Mouse (Mus musculus) kidney, embryonic 14.5 days (tissue): ENCODE results near the gene Fancc. TPM values are rescaled to one million over a fixed set of nuclear protein-coding genes. Genes with fewer than 3 reads are reported as not detected.

ENCODE experiments used
- ATAC-seq: fragments of 200-750 bp; cut with Nextera tagmentation; 2 replicates; pipeline ENCODE4 v1.8.0; 2017; ENCODE audit warnings: moderate number of reproducible peaks, mild to moderate bottlenecking, moderate TSS enrichment, moderate library complexity; ENCODE audit not compliant: low FRiP score, low TSS enrichment
- H3K27ac ChIP-seq: fragments of 300-500 bp; sonication (generic); 2 replicates; pipeline ENCODE4 v1.5.1; 2014; ENCODE audit warnings: low read depth, mild to moderate bottlenecking, low read length, moderate library complexity, mixed read lengths
- H3K27me3 ChIP-seq: fragments of 300-500 bp; sonication (generic); 2 replicates; pipeline ENCODE4 v1.6.1; 2014; ENCODE audit warnings: mild to moderate bottlenecking, low read length; ENCODE audit not compliant: control insufficient read depth, insufficient read depth
- H3K36me3 ChIP-seq: fragments of 300-500 bp; sonication (generic); 2 replicates; pipeline ENCODE4 v1.6.1; 2014; ENCODE audit warnings: low read length, mixed read lengths; ENCODE audit not compliant: control insufficient read depth, insufficient read depth
- H3K4me1 ChIP-seq: fragments of 300-500 bp; sonication (generic); 2 replicates; pipeline ENCODE4 v1.6.1; 2014; ENCODE audit warnings: low read length, mixed read lengths; ENCODE audit not compliant: control insufficient read depth, insufficient read depth
- H3K4me2 ChIP-seq: fragments of 300-500 bp; sonication (generic); replicated peaks from 2 replicates; pipeline ENCODE4 v1.6.1; 2014; ENCODE audit warnings: low read depth, mild to moderate bottlenecking, low read length
- H3K4me3 ChIP-seq: fragments of 300-500 bp; sonication (generic); 2 replicates; pipeline ENCODE4 v1.5.1; 2014; ENCODE audit warnings: mild to moderate bottlenecking, low read length
- H3K9ac ChIP-seq: fragments of 300-500 bp; sonication (generic); 2 replicates; pipeline ENCODE4 v1.6.1; 2014; ENCODE audit warnings: low read depth, mild to moderate bottlenecking, low read length, moderate library complexity
- H3K9me3 ChIP-seq: fragments of 300-500 bp; sonication (generic); 2 replicates; pipeline ENCODE4 v1.6.1; 2016; ENCODE audit warnings: low read length; ENCODE audit not compliant: control insufficient read depth
- WGBS: fragments of 180-500 bp; shearing (Covaris S2); extraction: QIAGEN DNeasy Blood & Tissue Kit; methylation state at CpG from one replicate; pipeline ENCODE4 v1.1.7; 2014; 5-methylcytosine and 5-hydroxymethylcytosine counted together
- polyA plus RNA-seq: library from polyadenylated mRNA; unstranded; fragments of >200 nt; fragmentation: Nextera tagmentation; extraction: Ambion mirVana; gene quantifications from 2 replicates; pipeline ENCODE4 v1.2.1, GENCODE M21; 2014

Fancc gene
- polyA plus RNA-seq, 1 experiment from 2014 or later, result 24.5 TPM

GRCm38 (mm10) chr13:63534981-63535380 lies 37.9 kb upstream of the Fancc start:
- H3K4me3 ChIP-seq, result no peak overlapping the region
- no peak overlapping the region for H3K4me2 ChIP-seq
- no peaks in the 10 kb centered on the region for H3K27me3 ChIP-seq
- 87% methylated on average over 4 of the region's 4 CpGs for WGBS
- H3K4me1 ChIP-seq, result peaks cover 4% of the 10 kb centered on the region; the same call in 1 of the 2 replicates
- H3K9me3 ChIP-seq, result no peaks in the 10 kb centered on the region
- no peak for ATAC-seq
- H3K27ac ChIP-seq, result no peak overlapping the region
- H3K36me3 ChIP-seq, result peaks cover 100% of the 10 kb centered on the region
- no peak overlapping the region for H3K9ac ChIP-seq

- ATAC-seq, result no peak
- H3K36me3 ChIP-seq, result peaks cover 91% of the 10 kb centered on the region
These were observed 33.8 kb upstream of the Fancc start for GRCm38 (mm10) chr13:63530857-63531256.

GRCm38 (mm10) chr13:63530371-63530764 lies 33.3 kb upstream of the Fancc start:
- H3K9ac ChIP-seq, result no peak overlapping the region
- 70% methylated on average over 3 of the region's 3 CpGs for WGBS
- ATAC-seq, result no peak
- H3K27ac ChIP-seq, result no peak overlapping the region
- H3K9me3 ChIP-seq, result no peaks in the 10 kb centered on the region
- H3K4me1 ChIP-seq, result peaks cover 24% of the 10 kb centered on the region
- no peaks in the 10 kb centered on the region for H3K27me3 ChIP-seq
- no peak overlapping the region for H3K4me2 ChIP-seq
- peaks cover 90% of the 10 kb centered on the region for H3K36me3 ChIP-seq
- H3K4me3 ChIP-seq, result no peak overlapping the region

More at GRCm38 (mm10) chr13:63530857-63531256, 33.8 kb upstream of the Fancc start:
- H3K4me2 ChIP-seq, result no peak overlapping the region
- H3K4me1 ChIP-seq, result peaks cover 24% of the 10 kb centered on the region
- no peaks in the 10 kb centered on the region for H3K9me3 ChIP-seq
- WGBS, result 85% methylated on average over 9 of the region's 9 CpGs
- H3K27me3 ChIP-seq, result no peaks in the 10 kb centered on the region
- H3K4me3 ChIP-seq, result no peak overlapping the region
- H3K9ac ChIP-seq, result no peak overlapping the region
- no peak overlapping the region for H3K27ac ChIP-seq

- H3K27me3 ChIP-seq, result no peaks in the 10 kb centered on the region
- no peak overlapping the region for H3K4me2 ChIP-seq
- no peak overlapping the region for H3K9ac ChIP-seq
- H3K4me1 ChIP-seq, result peaks cover 24% of the 10 kb centered on the region
- no peaks in the 10 kb centered on the region for H3K9me3 ChIP-seq
- peaks cover 90% of the 10 kb centered on the region for H3K36me3 ChIP-seq
- 56% methylated on average over 3 of the region's 3 CpGs for WGBS
- no peak overlapping the region for H3K27ac ChIP-seq
- ATAC-seq, result no peak
- H3K4me3 ChIP-seq, result no peak overlapping the region
These were observed 32.7 kb upstream of the Fancc start for GRCm38 (mm10) chr13:63529602-63530370.

GRCm38 (mm10) chr13:63528852-63529251 lies 31.8 kb upstream of the Fancc start:
- ATAC-seq, result no peak
- H3K9me3 ChIP-seq, result no peaks in the 10 kb centered on the region
- no peak overlapping the region for H3K9ac ChIP-seq
- no peak overlapping the region for H3K4me3 ChIP-seq
- WGBS, result 9% methylated on average over 2 of the region's 2 CpGs
- peaks cover 24% of the 10 kb centered on the region for H3K4me1 ChIP-seq
- H3K27ac ChIP-seq, result no peak overlapping the region
- no peaks in the 10 kb centered on the region for H3K27me3 ChIP-seq
- H3K4me2 ChIP-seq, result no peak overlapping the region
- peaks cover 90% of the 10 kb centered on the region for H3K36me3 ChIP-seq

- Histone ChIP-seq H3K27ac (no peak overlapping the region), H3K27me3 (no peaks in the 10 kb centered on the region), H3K4me3 (no peak overlapping the region), H3K4me2 (no peak overlapping the region), H3K9ac (no peak overlapping the region), H3K9me3 (no peaks in the 10 kb centered on the region), H3K4me1 (peaks cover 24% of the 10 kb centered on the region), H3K36me3 (peaks cover 90% of the 10 kb centered on the region)
- WGBS, result 20% methylated on average over 5 of the region's 5 CpGs
- 0 out of 2 replicates have a peak, but pooled peaks have one; percentile 38 for ATAC-seq
These were observed 31.1 kb upstream of the Fancc start for GRCm38 (mm10) chr13:63528164-63528675.

- Histone ChIP-seq H3K4me2 (no peak overlapping the region), H3K36me3 (peaks cover 86% of the 10 kb centered on the region), H3K4me1 (peaks cover 24% of the 10 kb centered on the region), H3K9me3 (no peaks in the 10 kb centered on the region), H3K27ac (no peak overlapping the region), H3K9ac (no peak overlapping the region), H3K4me3 (no peak overlapping the region), H3K27me3 (no peaks in the 10 kb centered on the region)
- peak; percentile 21; the same call in 1 of the 2 replicates for ATAC-seq
- WGBS, result 62% methylated on average over 11 of the region's 11 CpGs
These were observed 28.6 kb upstream of the Fancc start for GRCm38 (mm10) chr13:63525571-63526197.

- peak; percentile 59; the same call in 1 of the 2 replicates for ATAC-seq
- Histone ChIP-seq H3K4me3 (no peak overlapping the region), H3K4me1 (peaks cover 19% of the 10 kb centered on the region), H3K27me3 (no peaks in the 10 kb centered on the region), H3K4me2 (no peak overlapping the region), H3K27ac (peak overlapping the region; percentile 1; the same call in 1 of the 2 replicates), H3K9me3 (no peaks in the 10 kb centered on the region), H3K9ac (no peak overlapping the region), H3K36me3 (peaks cover 86% of the 10 kb centered on the region)
- WGBS, result 49% methylated on average over 25 of the region's 25 CpGs
These were observed 27.8 kb upstream of the Fancc start for GRCm38 (mm10) chr13:63524608-63525570.
